Mouse (Mus musculus): ENCODE data around the gene Dip2a.

Gene Dip2a

DNA sequence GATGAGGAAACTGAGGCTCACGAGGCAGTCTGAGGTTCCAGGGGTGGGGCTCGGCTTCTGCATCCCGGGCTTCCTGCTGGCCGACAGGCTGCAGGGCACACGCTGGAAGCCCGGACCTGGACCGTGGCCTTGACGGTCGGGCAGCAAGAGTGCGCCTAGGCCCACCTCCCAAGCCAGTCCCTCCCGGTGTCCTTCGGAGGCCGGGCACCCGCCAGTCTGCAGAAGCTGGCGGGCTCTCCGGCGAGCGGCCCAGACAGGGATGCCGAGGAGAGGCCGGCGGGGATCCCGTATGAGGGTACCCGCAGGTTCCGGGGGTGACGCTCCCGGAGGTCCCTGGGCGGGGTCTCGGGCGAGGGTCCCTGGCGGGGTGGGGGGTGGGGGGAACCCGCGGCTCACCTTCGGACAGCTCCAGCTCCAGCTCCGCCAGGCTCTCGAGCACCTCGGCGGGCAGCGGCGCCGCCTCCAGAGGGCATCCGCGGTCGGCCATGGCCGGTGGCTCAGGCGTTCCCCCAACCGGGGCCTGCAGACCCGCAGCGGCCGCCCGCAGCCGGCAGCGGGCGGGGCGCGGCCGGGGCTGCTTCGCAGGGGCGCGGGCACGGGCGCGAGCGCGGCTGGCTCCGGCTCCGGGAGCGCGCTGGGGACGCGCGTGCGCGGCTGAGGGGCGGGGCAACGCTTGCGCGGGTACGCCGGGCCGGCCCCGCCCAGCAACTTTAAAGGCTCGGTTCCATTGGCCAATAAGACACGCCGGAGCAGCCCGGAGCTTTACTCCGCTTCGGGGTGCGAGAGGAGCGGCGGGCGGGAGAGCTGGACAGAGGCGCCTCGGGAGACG, at the start of gene Dip2a:
Dip2a (minus strand) TSS at position 581 of the 829 bp plus-strand sequence.
- peak; percentile 94 for DNase-seq (ENCODE audit: low read depth, low spot score)

DNA sequence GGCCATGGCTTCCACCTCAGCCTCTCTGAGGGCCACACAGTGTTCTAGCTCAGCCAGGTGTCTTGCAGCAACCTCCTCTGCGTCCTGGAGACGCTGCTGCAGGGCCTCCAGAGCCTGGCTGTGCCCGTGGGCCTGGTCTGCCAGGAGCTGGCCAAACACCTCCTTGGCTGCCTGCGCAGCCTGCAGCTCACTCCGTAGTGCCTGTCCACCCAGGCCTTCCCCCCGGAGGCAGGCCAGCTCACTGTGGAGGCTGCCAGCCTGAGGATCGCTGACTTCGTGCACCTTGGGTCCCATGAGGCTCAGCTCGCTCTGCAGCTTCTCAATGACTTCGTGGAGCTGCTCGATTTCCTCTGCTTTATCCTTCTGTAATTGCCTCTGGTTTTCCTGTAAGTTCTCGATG, 47.5 kb upstream of the Dip2a start:
- DNase-seq (ENCODE audit: low read depth, low spot score): no peak

- peak; percentile 24 for DNase-seq (ENCODE audit: low read depth, low spot score)
Measured at GRCm38 (mm10) chr10:76391786-76392185, 46.7 kb upstream of the Dip2a start.

DNA sequence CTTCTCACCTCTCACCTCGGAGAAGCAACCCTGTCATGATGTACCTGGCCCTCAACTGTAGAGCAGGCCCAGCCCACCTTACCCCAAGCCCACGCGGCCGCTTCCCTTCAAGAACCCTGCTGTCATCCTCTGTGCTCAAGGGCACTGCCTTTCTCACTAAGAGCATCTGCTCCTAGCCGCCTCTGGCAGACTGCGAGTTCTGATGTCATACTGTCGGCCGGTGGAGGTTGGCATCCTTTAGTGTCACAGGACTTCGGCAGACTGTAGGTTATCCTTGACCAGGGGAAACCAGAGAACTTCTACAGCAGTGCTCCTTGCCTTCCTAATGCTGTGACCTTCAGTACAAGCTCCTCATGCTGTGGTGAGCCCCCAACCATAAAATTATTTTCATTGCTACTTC, 46.1 kb upstream of the Dip2a start:
- DNase-seq (ENCODE audit: low read depth, low spot score): no peak

DNA sequence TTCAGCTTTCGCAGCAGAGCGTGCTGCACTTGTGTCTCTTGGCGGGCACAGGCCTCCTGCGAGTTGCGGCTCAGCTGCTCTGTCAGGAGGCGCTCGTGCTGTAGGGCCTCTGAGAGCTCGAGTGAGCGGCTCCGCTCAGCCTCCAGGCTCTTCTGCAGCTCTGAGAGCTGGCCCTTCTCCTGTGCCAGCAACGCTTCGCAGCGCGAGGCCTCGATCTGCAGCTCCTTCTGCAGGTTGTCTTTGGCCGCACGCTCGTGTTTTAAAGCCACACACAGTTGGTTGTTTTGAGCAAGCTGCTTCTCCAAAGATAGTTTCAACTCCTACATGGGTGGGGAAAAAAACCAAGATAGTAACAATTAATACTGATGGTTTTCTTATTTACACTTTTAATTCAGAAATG, 29.9 kb upstream of the Dip2a start:
- no peak for DNase-seq (ENCODE audit: low read depth, low spot score)

DNA sequence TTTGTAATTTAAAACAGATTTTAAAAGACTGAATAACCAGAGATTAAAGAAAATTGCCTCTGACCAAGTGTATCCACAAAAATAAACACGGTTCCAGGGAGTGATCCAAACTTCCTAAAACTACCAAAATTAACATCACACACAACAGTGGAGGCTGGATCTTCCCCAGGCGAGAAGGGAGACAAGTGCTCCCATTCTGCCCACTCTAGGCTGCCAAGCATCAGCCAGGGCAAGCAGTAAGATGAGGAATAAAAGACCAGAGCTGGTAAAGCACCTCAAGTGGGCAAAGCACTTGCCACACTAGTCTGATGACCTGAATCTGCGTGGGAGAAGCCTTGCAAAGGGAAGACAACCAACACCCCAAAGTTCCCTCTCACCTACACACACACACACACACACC, 26.6 kb upstream of the Dip2a start:
- DNase-seq (ENCODE audit: low read depth, low spot score): no peak

GRCm38 (mm10) chr10:76368766-76369165, 23.7 kb upstream of the Dip2a start:
- DNase-seq (ENCODE audit: low read depth, low spot score): no peak

DNA sequence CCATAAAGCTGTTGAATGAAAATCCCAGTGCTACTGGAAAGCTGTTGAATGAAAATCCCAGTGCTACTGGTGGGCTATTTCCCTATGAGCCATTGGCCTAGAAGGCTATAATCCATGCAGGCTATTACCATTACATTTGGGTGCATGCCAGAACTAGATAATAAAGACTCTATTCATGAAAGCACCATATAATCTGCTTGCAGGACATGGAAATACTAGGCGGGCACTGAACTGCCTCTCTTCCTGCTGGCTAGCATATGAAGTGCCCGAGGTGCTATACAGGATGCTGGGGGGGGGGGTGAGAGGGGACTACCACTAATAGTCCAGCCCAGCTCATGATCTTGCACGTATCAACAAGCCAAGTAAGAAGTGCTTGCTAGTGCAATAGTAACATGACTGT, 18.1 kb upstream of the Dip2a start:
- DNase-seq (ENCODE audit: low read depth, low spot score): no peak

GRCm38 (mm10) chr10:76358468-76358867, 13.4 kb upstream of the Dip2a start:
- DNase-seq (ENCODE audit: low read depth, low spot score): no peak

- DNase-seq (ENCODE audit: low read depth, low spot score): no peak
Measured at GRCm38 (mm10) chr10:76357286-76357875, 12.3 kb upstream of the Dip2a start.

GRCm38 (mm10) chr10:76354974-76355373, 9.9 kb upstream of the Dip2a start:
- peak; percentile 31 for DNase-seq (ENCODE audit: low read depth, low spot score)

GRCm38 (mm10) chr10:76353986-76354385, 8.9 kb upstream of the Dip2a start:
- no peak for DNase-seq (ENCODE audit: low read depth, low spot score)

- DNase-seq (ENCODE audit: low read depth, low spot score): no peak
Measured at GRCm38 (mm10) chr10:76351953-76352352, 6.9 kb upstream of the Dip2a start.

- peak; percentile 81 for DNase-seq (ENCODE audit: low read depth, low spot score)
Measured at GRCm38 (mm10) chr10:76346589-76346988, 1.5 kb upstream of the Dip2a start.

GRCm38 (mm10) chr10:76346043-76346491, 976 bp upstream of the Dip2a start:
- peak; percentile 60 for DNase-seq (ENCODE audit: low read depth, low spot score)

DNA sequence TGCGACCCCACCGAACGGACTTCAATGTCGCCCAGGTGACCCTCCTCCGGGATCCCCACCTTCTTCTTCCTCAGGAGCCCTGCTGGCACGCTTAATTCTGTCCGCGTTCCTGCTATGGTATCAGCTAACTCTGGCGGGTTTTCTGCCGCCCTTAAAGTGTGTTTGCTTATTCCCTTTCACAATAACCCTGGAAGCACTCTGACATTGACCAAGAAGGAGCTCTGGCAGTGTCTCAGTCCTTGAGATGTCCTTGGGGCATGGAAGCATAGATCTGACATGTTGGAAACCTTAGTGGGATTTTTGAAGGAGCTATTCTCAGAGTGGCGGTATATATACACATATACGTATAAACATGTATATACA, 430 bp upstream of the Dip2a start:
- no peak for DNase-seq (ENCODE audit: low read depth, low spot score)

DNA sequence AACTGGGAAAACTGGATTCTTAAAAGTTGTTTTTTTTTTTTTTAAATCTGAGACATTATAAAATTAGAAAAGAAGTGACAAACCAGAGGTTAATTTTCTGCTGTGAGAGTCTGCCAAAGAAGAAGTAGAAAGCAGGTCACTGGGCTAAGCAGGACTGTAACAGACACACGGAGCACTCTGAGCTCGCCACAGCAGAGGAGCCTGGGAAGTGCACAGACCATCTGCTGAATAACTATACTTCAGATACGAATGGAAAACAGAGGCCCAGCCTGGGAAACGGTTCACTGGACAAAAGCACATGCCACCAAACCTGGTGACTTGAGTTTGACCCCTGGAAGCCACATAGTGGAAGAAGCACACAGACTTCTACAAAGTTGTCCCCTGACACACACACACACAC, 10.7 kb downstream of the Dip2a start:
- DNase-seq (ENCODE audit: low read depth, low spot score): no peak

- no peak for DNase-seq (ENCODE audit: low read depth, low spot score)
Measured at GRCm38 (mm10) chr10:76332040-76332439, 13.1 kb downstream of the Dip2a start.

- DNase-seq (ENCODE audit: low read depth, low spot score): no peak
Measured at GRCm38 (mm10) chr10:76329093-76329492, 16.0 kb downstream of the Dip2a start.

DNA sequence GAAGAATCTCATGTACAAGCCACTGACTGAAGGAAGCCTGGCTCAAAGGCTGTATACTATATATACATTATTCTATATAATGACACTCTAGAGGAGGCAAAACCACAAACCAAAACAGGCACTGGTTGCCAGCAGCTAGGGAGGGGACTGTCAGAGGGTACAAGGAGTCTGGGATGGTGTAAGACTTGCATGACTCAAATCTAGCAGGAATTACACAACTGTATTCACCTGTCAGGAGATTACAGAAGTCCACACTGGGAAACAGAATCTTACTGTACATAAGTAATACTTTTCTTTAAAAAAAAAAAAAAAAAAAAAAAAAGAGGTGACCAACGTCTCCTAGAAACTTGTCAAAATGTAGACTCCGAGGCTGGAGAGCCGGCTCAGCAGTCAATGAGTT, 16.5 kb downstream of the Dip2a start:
- no peak for DNase-seq (ENCODE audit: low read depth, low spot score)

DNA sequence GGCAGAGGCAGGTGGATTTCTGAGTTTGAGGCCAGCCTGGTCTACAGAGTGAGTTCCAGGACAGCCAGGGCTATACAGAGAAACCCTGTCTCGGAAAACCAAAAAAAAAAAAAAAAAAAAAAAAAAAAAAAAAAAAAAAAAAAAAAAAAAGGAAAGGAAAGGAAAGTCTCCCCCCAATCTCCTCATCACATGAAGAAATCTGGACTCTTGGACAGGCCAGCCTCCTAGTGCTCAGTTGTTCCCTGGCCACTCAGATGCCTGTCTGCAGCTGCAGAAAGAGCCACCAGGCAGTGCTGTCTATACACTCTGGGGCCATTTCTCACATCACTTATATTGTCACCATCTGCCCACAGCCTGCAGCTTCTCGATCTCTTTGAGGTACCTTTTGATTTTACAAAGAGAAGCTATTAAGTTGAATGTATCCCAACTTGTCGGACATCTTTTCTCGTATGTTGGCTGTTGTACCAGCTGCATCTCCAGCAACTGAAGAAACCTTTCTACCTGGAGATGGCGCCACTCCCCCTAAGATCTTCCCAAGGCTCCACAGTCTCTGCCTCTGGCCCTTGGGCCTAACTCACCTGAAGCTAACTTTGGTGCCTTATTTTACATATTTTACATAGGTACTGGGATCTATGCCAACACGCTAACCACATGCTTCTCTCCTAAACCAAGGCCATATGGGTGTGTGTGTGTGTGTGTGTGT, 18.6 kb downstream of the Dip2a start:
- peak; percentile 37 for DNase-seq (ENCODE audit: low read depth, low spot score)

GRCm38 (mm10) chr10:76317623-76318022, 27.5 kb downstream of the Dip2a start:
- DNase-seq (ENCODE audit: low read depth, low spot score): no peak

GRCm38 (mm10) chr10:76316194-76316593, 28.9 kb downstream of the Dip2a start:
- no peak for DNase-seq (ENCODE audit: low read depth, low spot score)
